Mouse (Mus musculus) 416B (cell line): Measurements from ENCODE around the gene Olfr1453.

Experiments used
- DNase-seq: peaks from one replicate; pipeline ENCODE4 v3.0.0; 2011; ENCODE audit warnings: low read depth

The Olfr1453 gene

GRCm38 (mm10) chr19:13028227-13028626 is at the start of gene Olfr1453:
Gene Olfr1453, minus strand, starts transcription at chr19:13028327.
- no peak for DNase-seq

- no peak for DNase-seq
Observed at GRCm38 (mm10) chr19:13060310-13060709, 32.2 kb upstream of the Olfr1453 start, which contains the start of gene Olfr1454. Gene Olfr1454, plus strand, starts transcription at chr19:13060610.

- no peak for DNase-seq
Observed at GRCm38 (mm10) chr19:12994714-12995113, 33.4 kb downstream of the Olfr1453 start, which contains the start of gene Olfr1451. Gene Olfr1451, plus strand, starts transcription at chr19:12995014.

- DNase-seq: peak; percentile 74
Observed at GRCm38 (mm10) chr19:12992316-12992715, 35.8 kb downstream of the Olfr1453 start.
